Mouse (Mus musculus): ENCODE measurements around the gene Lrmda.

Gene Lrmda

GRCm38 (mm10) chr14:22101961-22102805 lies 82.7 kb downstream of the Lrmda start:
- DNase-seq: no peak

DNA sequence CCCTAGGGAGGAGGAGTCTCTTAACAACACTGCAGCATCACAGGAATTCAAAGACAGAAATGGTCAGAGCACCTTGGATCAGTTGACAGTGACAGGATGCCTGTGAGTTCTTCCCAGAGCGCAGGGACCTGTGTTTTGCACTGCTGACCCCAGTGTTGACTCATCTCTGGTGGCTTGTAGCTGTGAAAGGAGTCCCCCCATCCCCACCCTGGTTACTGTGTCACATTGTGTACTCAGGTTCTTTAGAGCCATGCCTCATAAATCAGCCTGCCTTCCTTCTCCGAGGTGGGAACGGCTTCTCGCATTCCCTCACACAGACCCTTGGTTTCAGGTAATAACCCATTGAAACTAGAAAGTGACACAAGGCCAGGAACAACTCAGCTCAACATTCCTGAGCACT lies 86.3 kb downstream of the Lrmda start:
- no peak for DNase-seq

DNA sequence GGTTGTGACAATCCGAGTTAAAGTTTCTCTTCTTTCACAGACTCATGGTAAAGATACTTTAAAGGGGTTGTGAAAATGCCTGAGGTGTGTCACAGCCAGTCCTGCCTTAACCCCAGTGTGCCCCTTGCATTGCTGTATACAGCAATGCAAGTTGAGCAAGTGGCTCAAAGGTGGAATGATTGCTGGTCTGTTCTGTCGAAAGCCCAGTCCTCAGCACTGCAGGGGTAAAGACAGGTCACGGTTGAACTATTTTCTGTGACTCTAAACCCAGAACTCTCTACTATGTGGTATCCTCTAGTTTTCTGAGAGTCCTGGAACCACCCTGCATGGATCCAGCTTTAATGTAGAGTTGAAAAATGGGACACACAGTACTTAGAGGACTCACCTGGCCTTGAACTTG lies 87.3 kb downstream of the Lrmda start:
- DNase-seq: no peak

GRCm38 (mm10) chr14:22109423-22109822 lies 89.9 kb downstream of the Lrmda start:
- no peak for DNase-seq

- DNase-seq: no peak
These were observed 94.2 kb downstream of the Lrmda start for GRCm38 (mm10) chr14:22113463-22114361.

DNA sequence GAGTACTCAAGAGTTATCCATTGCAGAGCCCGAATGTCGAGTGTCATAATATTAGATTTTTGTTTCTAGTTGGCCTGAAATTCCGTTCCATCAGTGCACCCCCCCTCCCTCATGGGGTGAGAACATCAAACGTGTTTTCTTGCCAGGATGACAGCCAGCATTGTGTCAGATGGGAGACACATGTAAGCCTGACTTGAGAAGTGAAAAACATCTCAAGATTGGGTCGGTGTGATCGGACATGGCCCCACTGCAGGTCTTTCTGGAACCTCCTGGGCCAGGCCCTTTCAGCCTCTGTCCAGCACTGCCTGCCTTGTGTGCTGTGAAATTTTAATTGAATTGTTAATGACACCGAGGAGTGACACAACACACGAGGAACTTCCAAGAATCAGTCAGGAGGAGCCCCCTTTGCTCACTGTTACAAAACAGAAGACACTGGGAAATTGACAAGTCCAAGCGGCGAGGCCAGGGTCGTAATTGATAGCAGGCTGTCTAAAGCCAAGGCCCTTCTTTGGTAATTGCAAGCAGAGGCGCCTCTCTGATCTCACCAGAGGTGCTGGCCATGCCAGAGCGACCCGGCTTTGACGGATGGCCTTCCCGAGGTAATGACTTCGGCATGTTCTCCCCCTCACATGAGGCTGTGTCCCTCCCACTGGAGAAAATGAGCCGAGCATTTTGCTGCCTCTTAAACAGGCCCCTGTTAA lies 95.3 kb downstream of the Lrmda start:
- DNase-seq: no peak

GRCm38 (mm10) chr14:22118096-22118495 lies 98.6 kb downstream of the Lrmda start:
- no peak for DNase-seq

DNA sequence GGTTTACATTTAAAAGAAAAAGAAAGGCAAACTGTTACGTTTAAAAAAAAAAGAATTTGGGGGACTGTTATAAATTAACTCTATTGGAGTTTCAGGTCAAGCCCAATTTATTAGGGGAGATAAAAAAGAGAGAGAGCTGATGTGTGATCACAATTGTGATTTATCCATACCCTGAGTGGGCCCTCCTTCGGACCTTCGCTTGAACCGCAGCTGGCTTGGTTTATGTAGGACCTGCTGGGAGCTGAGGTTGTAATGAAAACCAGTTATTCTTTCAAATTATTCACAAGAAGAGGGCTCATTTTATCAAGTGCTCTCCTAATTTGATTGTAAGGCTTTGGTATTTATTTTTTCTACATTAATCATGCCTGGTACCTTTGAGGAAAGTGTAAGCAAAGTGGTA lies 99.0 kb downstream of the Lrmda start:
- no peak for DNase-seq

GRCm38 (mm10) chr14:22126276-22126675 lies 106.8 kb downstream of the Lrmda start:
- DNase-seq: peak; percentile 54

DNA sequence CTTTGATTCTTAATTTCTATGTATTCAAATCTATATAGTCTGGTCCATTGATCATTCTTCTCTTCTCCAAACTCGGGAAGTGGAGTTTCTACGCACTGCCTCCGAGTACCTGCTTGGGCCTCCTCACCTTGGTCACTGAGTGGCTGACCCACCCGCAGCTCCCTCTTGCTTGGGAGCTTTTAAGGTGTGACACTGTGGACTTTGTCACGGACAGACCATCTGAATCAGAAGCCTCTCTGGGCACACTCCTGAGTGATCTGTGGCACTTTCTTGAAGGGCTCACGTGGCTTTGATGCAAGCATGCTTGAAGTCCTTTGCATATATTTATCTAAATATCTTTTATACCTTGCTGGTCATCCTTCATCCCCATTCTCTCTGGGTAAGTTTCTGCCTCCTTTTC lies 107.3 kb downstream of the Lrmda start:
- DNase-seq: peak; percentile 45

DNA sequence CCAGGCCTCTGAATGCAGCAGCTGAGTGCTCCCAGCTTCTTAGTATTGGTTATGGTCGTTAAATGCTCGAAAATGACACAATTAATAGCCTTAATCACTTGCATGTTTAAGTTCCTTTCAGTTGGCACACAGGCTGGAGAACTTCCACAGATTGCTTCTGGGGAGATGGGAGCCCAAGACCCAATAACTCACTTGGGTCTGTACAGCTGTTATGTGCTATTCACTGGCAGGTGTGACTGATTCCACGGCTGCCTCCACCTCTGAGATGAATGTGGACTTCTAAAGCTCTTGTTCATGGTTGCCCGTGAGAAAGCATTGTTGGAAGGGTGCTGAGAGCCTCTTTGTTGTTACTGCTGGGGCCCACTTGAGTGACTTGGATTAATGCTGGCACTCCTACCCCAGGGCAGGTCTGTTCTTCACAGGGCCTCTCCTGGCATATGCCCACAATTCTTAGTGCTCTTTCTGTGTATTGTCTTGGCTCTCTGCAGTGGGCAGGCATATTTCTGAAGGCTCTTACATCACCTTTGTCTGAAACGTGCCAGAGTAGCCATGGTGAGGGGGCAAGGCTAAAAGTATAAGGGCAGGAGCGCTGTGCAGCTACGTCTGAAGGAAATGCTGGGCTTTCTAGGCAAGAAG lies 111.6 kb downstream of the Lrmda start:
- DNase-seq: no peak

GRCm38 (mm10) chr14:22139281-22139680 lies 119.8 kb downstream of the Lrmda start:
- no peak for DNase-seq

- DNase-seq: no peak
These were observed 124.5 kb downstream of the Lrmda start for GRCm38 (mm10) chr14:22144014-22144413.

DNA sequence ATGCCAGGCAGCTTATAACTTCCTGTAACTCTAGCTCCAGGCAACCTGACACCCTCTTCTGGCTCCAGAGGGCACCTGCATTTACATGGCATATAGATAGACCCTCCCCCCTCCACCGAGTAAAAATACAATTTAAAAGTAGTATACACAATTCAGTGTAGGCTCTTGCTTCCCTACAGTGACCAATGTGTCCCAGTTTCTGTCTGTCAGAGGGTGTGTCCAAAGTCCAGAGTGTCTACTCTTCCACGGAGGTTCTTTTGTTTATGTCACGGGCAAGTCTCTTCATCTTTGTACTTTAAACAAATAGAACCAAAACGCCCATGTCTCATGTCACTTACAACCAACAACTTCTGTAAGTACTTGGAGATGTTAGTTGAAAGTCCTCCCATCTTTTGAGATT lies 126.4 kb downstream of the Lrmda start:
- DNase-seq: no peak

DNA sequence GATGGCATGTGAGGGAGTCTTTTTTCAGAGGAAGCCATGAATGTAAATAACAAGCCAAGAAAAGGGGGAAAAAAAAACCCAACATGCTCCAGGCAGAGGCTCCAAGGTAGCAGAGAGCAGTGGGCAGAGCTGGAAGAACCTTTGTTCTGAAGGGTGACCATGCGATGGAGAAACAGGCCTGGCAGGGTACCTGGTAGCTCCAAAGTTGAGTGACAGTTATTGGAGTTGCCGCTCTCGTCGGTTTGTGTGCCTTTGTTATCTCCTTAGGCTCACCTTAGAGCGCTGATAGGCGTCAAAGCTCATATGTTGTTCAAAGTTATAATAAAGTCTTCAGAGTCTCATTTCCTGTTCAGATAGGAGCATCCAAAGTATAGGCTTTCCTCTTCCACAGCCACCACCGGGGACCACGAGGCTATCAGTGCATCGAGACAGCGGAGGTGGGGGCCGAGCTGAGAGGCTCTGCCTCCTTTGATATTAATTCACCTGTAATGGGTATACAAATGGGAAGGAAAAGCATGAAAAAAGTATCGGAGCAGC lies 127.1 kb downstream of the Lrmda start:
- DNase-seq: no peak

DNA sequence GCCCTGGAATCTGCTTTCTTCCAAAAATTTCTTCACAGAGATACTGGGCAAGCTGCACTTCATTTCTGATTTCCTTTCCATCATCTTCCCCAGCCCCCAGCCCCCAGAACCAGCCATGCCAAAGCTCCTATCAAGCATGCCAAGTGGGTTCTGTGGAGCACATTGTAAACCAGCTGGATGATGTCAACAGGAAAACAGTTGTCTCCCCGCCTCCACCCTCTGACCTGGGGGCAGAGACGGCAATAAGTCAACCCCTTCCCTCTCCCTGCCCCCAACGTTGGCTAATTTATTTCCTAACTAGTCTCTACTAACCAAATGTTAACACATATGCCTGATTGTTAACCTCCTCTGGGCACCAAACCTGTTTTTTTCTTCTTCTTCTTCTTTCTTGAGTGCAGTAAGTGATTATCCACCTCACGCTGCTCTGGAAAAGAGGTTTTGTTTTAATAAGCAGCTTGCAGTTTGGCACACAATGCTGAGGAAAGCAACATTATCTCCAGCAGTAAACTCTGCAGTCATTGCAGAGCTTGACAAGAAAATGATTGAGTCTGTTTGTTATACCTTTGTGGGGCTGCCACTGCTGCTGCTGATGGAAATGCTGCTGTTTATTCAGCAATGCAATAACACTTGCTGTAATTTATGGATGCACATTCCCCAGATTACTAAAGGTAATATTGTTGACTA lies 128.0 kb downstream of the Lrmda start:
- DNase-seq: peak; percentile 27

DNA sequence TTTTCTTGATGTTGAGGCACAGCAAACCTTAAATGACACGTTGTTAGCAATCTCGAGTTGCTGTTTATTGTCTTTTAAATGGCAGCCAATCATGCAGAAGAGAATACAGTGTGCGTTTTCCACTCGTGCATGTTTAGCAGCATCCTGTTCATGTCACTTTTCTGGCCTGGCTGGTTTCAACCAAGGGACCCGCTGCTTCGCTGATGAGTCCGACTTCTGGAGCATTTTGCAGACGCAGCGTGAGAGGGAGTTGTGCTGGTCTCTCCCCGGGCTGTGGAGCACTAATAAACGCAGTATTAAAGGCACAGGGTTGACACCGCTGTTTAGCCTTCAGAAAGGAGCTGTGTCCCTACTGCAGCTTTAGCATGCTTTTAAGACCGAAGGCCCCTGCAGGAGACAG lies 133.2 kb downstream of the Lrmda start:
- DNase-seq: no peak

- DNase-seq: no peak
These were observed 134.6 kb downstream of the Lrmda start for GRCm38 (mm10) chr14:22154096-22154495.

- no peak for DNase-seq
These were observed 135.5 kb downstream of the Lrmda start for GRCm38 (mm10) chr14:22155034-22155433.

DNA sequence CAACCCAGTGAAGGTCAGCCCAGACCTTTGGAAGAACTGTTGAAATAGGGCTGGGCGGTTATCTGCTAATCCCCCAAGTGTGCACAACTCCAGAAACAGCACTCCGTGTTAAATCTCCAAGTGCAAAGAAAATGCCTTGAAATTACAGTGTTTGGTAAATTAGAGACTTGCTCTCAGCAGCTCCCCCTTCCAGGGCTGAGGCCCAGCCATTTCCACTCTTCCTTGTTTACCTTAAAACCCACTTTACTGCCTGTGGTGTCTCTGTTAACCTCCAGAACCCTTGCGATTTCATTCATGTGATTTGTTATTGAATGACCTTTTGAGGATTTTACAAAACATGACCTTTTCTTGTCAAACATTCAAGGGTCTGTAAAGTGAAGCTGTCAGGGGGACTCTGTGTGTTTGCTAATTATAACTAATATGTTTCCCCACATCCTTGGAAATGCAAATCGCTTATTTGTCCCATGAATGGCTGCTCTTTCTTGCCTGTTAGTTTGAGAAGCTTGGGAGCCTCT lies 136.1 kb downstream of the Lrmda start:
- no peak for DNase-seq

- no peak for DNase-seq
These were observed 137.5 kb downstream of the Lrmda start for GRCm38 (mm10) chr14:22156991-22157390.

GRCm38 (mm10) chr14:22161416-22161815 lies 141.9 kb downstream of the Lrmda start:
- peak; percentile 42 for DNase-seq
